ENCODE assay signal across 12 mouse cellular contexts in genomic region chr4:85250271-85250670, GRCm38 (mm10). TPM values are rescaled to one million over a fixed set of nuclear protein-coding genes. Genes with fewer than 3 reads are reported as not detected.
DNase-seq lines count a peak whose midpoint lies in the region; ATAC-seq lines count a peak whose summit lies in the region.
"Had no signal": no experiment of that assay in that cellular context is flagged by ENCODE, and none has a peak within 500 bp of the region (broad histone marks: within the 10 kb centered on the region; RNA-seq: fewer than 3 reads in every experiment).

No protein-coding gene starts in this region.

- H3K4me3 ChIP-seq in embryonic facial prominence, embryonic 14.5 days (ENCODE audit: low read depth, low read length) = no peak overlapping the region
- H3K4me3 ChIP-seq in midbrain, embryonic 13.5 days (replicated peaks) = no peak overlapping the region
- H3K4me3 ChIP-seq: liver, embryonic 15.5 days had no signal

- ATAC-seq in cerebellum, adult (ENCODE audit: insufficient number of reproducible peaks, low FRiP score, low TSS enrichment) = no peak
- ATAC-seq in embryonic facial prominence, embryonic 14.5 days (ENCODE audit: low read depth) = no peak
- peak; percentile 78 for ATAC-seq in midbrain, embryonic 13.5 days

- 68% methylated on average over 2 of the region's 2 CpGs for WGBS in embryonic facial prominence, embryonic 14.5 days
- 15% methylated on average over 2 of the region's 2 CpGs for WGBS in midbrain, embryonic 13.5 days

- no peak overlapping the region for H3K27ac ChIP-seq in embryonic facial prominence, embryonic 14.5 days (replicated peaks; ENCODE audit: low read depth, low read length)
- H3K27ac ChIP-seq in midbrain, embryonic 13.5 days = no peak overlapping the region
- H3K27ac ChIP-seq: liver, embryonic 15.5 days; stomach, postnatal 0 days had no signal

- intact Hi-C loops in left cerebral cortex, postnatal 25 days (cut with DNase I) = no loop called here
- intact Hi-C loops in left cerebral cortex, postnatal 36 days (cut with DNase I) = no loop called here

- no peak overlapping the region for H3K9ac ChIP-seq in embryonic facial prominence, embryonic 14.5 days (ENCODE audit: low read depth, low read length)
- H3K9ac ChIP-seq in midbrain, embryonic 13.5 days (replicated peaks) = no peak overlapping the region
- H3K9ac ChIP-seq: liver, embryonic 15.5 days had no signal

- no peak overlapping the region for H3K4me2 ChIP-seq in embryonic facial prominence, embryonic 14.5 days (ENCODE audit: low read depth, low read length)
- no peak overlapping the region for H3K4me2 ChIP-seq in midbrain, embryonic 13.5 days (replicated peaks)
- H3K4me2 ChIP-seq: liver, embryonic 15.5 days had no signal

- DNase-seq in cerebellum, postnatal 10 days = peak; percentile 80 to 92
- peak; percentile 45 to 62 for DNase-seq in left cerebral cortex, postnatal 25 days (ENCODE audit: low spot score in 2 of 2)
- DNase-seq in left cerebral cortex, postnatal 36 days (ENCODE audit: low spot score in 2 of 2) = no peak
- DNase-seq in embryonic facial prominence, embryonic 14.5 days (ENCODE audit: low spot score) = peak; percentile 60
- DNase-seq in embryo, embryonic 11 days = no peak
- no peak for DNase-seq in urinary bladder, postnatal 10 days (ENCODE audit: low spot score)
- DNase-seq: gastrocnemius, postnatal 36 days had no signal

- H3K36me3 ChIP-seq in embryonic facial prominence, embryonic 14.5 days (ENCODE audit: control insufficient read depth, insufficient read depth, low read length) = no peaks in the 10 kb centered on the region
- no peaks in the 10 kb centered on the region for H3K36me3 ChIP-seq in midbrain, embryonic 13.5 days
- H3K36me3 ChIP-seq: liver, embryonic 15.5 days had no signal

- peaks cover 5% of the 10 kb centered on the region; the same call in 1 of the 2 replicates for H3K4me1 ChIP-seq in embryonic facial prominence, embryonic 14.5 days (ENCODE audit: control insufficient read depth, insufficient read depth, low read length)
- H3K4me1 ChIP-seq in midbrain, embryonic 13.5 days (replicated peaks) = peaks cover 20% of the 10 kb centered on the region
- H3K4me1 ChIP-seq: liver, embryonic 15.5 days had no signal

- no peaks in the 10 kb centered on the region for H3K9me3 ChIP-seq in embryonic facial prominence, embryonic 14.5 days (ENCODE audit: control insufficient read depth, low read length)
- no peaks in the 10 kb centered on the region for H3K9me3 ChIP-seq in midbrain, embryonic 13.5 days
- H3K9me3 ChIP-seq: liver, embryonic 15.5 days had no signal

- H3K27me3 ChIP-seq in embryonic facial prominence, embryonic 14.5 days (replicated peaks; ENCODE audit: control insufficient read depth, insufficient read depth, low read length) = no peaks in the 10 kb centered on the region
- peaks cover 7% of the 10 kb centered on the region; the same call in 1 of the 2 replicates for H3K27me3 ChIP-seq in midbrain, embryonic 13.5 days
- H3K27me3 ChIP-seq: liver, embryonic 15.5 days had no signal

RNA-seq across cellular contexts. Expression of gene Sh3gl2, which starts 45.3 kb away (rescaled TPM):
- total RNA-seq in left cerebral cortex, postnatal 25 days (2021) = 100 to 1,000 TPM; 275 to 288 TPM
- 100 to 1,000 TPM; 265 to 309 TPM for total RNA-seq in left cerebral cortex, postnatal 36 days (2021)
- polyA plus RNA-seq in embryonic facial prominence, embryonic 14.5 days (2014; fragmentation: Nextera tagmentation; extraction: Ambion mirVana) = 7.0 and 7.7 TPM in 2 replicates
- 33.7 and 36.0 TPM in 2 replicates for polyA plus RNA-seq in midbrain, embryonic 13.5 days (2015; fragmentation: Nextera tagmentation; extraction: Ambion mirVana)
- total RNA-seq: hematopoietic stem cell, adult 5-6 weeks had no signal
- polyA plus RNA-seq: liver, embryonic 15.5 days had no signal

Comparison
In these comparisons a context has a peak if more than half of its experiments do, and no peak if none do; other contexts are left out.
1. DNase-seq: peak in cerebellum, postnatal 10 days (2 of 2), left cerebral cortex, postnatal 25 days (2 of 2) and embryonic facial prominence, embryonic 14.5 days (single experiment); none in left cerebral cortex, postnatal 36 days (0 of 2), embryo, embryonic 11 days (single experiment) and urinary bladder, postnatal 10 days (single experiment).